ENCODE assay signal across 11 mouse cellular contexts in the genomic region with DNA sequence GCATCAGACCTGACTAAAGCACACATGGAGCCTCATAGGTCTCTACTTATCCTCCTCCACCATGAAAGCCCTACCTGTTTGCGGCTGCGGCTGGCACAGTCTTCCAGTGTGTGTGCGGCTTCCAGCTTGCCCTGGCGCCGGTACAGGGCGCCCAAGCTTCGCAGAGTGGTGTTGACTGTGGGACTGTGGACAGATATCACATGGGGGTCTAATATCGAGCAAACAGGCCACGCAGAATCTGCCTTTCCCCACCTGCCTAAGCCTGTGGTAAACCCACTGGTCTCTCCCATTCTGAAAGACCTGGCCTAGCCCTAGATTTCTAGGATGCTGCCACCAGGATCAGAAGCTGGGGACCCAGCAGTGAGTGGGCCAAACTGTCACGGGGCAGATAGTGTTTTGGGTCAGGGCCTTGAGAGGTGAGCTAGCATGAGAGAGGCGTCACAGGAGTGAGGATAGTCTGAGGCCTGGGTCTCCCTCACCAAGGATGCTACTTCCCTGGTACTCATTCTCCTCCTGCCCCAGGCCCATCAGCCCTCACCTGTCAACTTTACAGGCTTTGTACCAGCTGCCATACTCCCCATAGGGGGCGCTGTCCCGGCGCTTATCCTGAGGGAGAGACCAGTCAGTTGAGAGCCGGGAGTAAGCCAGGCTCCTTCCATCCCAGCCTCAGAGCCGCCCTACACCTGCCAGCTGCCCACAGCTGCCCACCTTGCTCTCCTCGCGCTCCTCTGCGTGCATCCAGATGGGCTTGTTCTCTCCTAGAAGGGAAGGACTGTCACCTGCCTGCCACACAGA. TPM values are rescaled to one million over a fixed set of nuclear protein-coding genes. Genes with fewer than 3 reads are reported as not detected.
A peak's percentile ranks its signal among the peaks of the same experiment; 100 is the strongest.
DNase-seq lines count a peak whose midpoint lies in the region; ATAC-seq and TF ChIP-seq lines count a peak whose summit lies in the region.
"Had no signal": no experiment of that assay in that cellular context is flagged by ENCODE, and none has a peak within 500 bp of the region (broad histone marks: within the 10 kb centered on the region; RNA-seq: fewer than 3 reads in every experiment).

No protein-coding gene starts in this region.

- H3K9me3 ChIP-seq in hindbrain, embryonic 11.5 days (ENCODE audit: control insufficient read depth, low read length) = no peaks in the 10 kb centered on the region
- H3K9me3 ChIP-seq in hindbrain, embryonic 16.5 days (ENCODE audit: control insufficient read depth, low read length) = no peaks in the 10 kb centered on the region
- H3K9me3 ChIP-seq in forebrain, embryonic 11.5 days (ENCODE audit: control insufficient read depth, low read length) = no peaks in the 10 kb centered on the region
- H3K9me3 ChIP-seq: midbrain, embryonic 12.5 days; stomach, embryonic 15.5 days had no signal

- no peak for TF ChIP-seq POLR2A in testis, adult 2 months (IDR thresholded peaks at IDR 0.05; ENCODE audit: control insufficient read depth, low read depth, low read length)

- intact Hi-C loops in heart, postnatal 14 days (cut with DNase I) = no loop called here

- no peak overlapping the region for H3K9ac ChIP-seq in hindbrain, embryonic 11.5 days (ENCODE audit: low read depth, low read length)
- no peak overlapping the region for H3K9ac ChIP-seq in hindbrain, embryonic 16.5 days (ENCODE audit: low read depth, low read length)
- no peak overlapping the region for H3K9ac ChIP-seq in forebrain, embryonic 11.5 days (ENCODE audit: low read length)
- H3K9ac ChIP-seq: midbrain, embryonic 12.5 days; stomach, embryonic 15.5 days had no signal

- H3K27ac ChIP-seq in hindbrain, embryonic 11.5 days (ENCODE audit: low read depth, low read length) = no peak overlapping the region
- no peak overlapping the region for H3K27ac ChIP-seq in hindbrain, embryonic 16.5 days (ENCODE audit: low read depth, low read length)
- H3K27ac ChIP-seq in testis, adult 2 months (ENCODE audit: control insufficient read depth, insufficient read depth, low read depth, low read length) = no peak overlapping the region
- no peak overlapping the region for H3K27ac ChIP-seq in forebrain, embryonic 11.5 days (ENCODE audit: low read depth, low read length)
- H3K27ac ChIP-seq: midbrain, embryonic 12.5 days had no signal

- TF ChIP-seq CTCF in testis, adult 2 months (IDR thresholded peaks at IDR 0.05; ENCODE audit: control insufficient read depth, insufficient read depth, insufficient replicate concordance, low read depth, low read length) = no peak

- no peak for ATAC-seq in hindbrain, embryonic 11.5 days (ENCODE audit: low FRiP score)
- no peak for ATAC-seq in hindbrain, embryonic 16.5 days
- ATAC-seq in forebrain, embryonic 11.5 days (replicated peaks; ENCODE audit: low FRiP score) = no peak
- ATAC-seq: forebrain, embryonic 14.5 days had no signal

- no peaks in the 10 kb centered on the region for H3K27me3 ChIP-seq in hindbrain, embryonic 11.5 days (ENCODE audit: control insufficient read depth, insufficient read depth, low read length)
- H3K27me3 ChIP-seq in hindbrain, embryonic 16.5 days (replicated peaks; ENCODE audit: control insufficient read depth, insufficient read depth, low read length) = no peaks in the 10 kb centered on the region
- no peaks in the 10 kb centered on the region for H3K27me3 ChIP-seq in testis, adult 2 months (ENCODE audit: control insufficient read depth, insufficient read depth, low read length)
- no peaks in the 10 kb centered on the region for H3K27me3 ChIP-seq in splenic B cell, adult 2 months (ENCODE audit: control insufficient read depth, insufficient read depth, low read length, poor library complexity, severe bottlenecking)
- no peaks in the 10 kb centered on the region for H3K27me3 ChIP-seq in forebrain, embryonic 11.5 days (ENCODE audit: control insufficient read depth, insufficient read depth, low read length)
- H3K27me3 ChIP-seq: midbrain, embryonic 12.5 days; stomach, embryonic 15.5 days had no signal

- H3K36me3 ChIP-seq in hindbrain, embryonic 11.5 days (ENCODE audit: control insufficient read depth, insufficient read depth, low read length) = peaks cover 6% of the 10 kb centered on the region
- H3K36me3 ChIP-seq in hindbrain, embryonic 16.5 days (ENCODE audit: control insufficient read depth, insufficient read depth, low read length) = peaks cover 50% of the 10 kb centered on the region
- H3K36me3 ChIP-seq in testis, adult 2 months (ENCODE audit: control insufficient read depth, insufficient read depth, low read length) = peaks cover 6% of the 10 kb centered on the region
- H3K36me3 ChIP-seq in splenic B cell, adult 2 months (ENCODE audit: control insufficient read depth, insufficient read depth, low read length, poor library complexity, severe bottlenecking) = peaks cover 1% of the 10 kb centered on the region
- peaks cover 4% of the 10 kb centered on the region; the same call in 1 of the 2 replicates for H3K36me3 ChIP-seq in forebrain, embryonic 11.5 days (ENCODE audit: control insufficient read depth, insufficient read depth, low read length)

- no peak overlapping the region for H3K4me3 ChIP-seq in hindbrain, embryonic 11.5 days (ENCODE audit: low read depth, low read length)
- no peak overlapping the region for H3K4me3 ChIP-seq in hindbrain, embryonic 16.5 days (ENCODE audit: low read length)
- peak overlapping the region; percentile 24; the same call in 1 of the 2 replicates for H3K4me3 ChIP-seq in testis, adult 2 months (ENCODE audit: control insufficient read depth, low read depth, low read length)
- no peak overlapping the region for H3K4me3 ChIP-seq in forebrain, embryonic 11.5 days (ENCODE audit: low read depth, low read length)
- H3K4me3 ChIP-seq: midbrain, embryonic 12.5 days; stomach, embryonic 15.5 days had no signal

- peak; percentile 58 for DNase-seq in hindbrain, embryonic 11.5 days (ENCODE audit: low spot score)
- DNase-seq in testis, postnatal 14 days (ENCODE audit: low spot score) = no peak
- DNase-seq in cerebellum, postnatal 10 days = peak; percentile 64 to 78
- DNase-seq in splenic B cell, adult 2 months (ENCODE audit: low read depth, low spot score) = peak; percentile 41
- DNase-seq in forebrain, embryonic 11.5 days (ENCODE audit: low spot score) = no peak
- no peak for DNase-seq in heart, postnatal 14 days

- WGBS in hindbrain, embryonic 11.5 days = 74% methylated on average over 18 of the region's 19 CpGs
- WGBS in hindbrain, embryonic 16.5 days = 70% methylated on average over 19 of the region's 19 CpGs
- WGBS in forebrain, embryonic 11.5 days = 75% methylated on average over 19 of the region's 19 CpGs

- H3K4me2 ChIP-seq in hindbrain, embryonic 11.5 days (replicated peaks; ENCODE audit: low read depth, low read length) = no peak overlapping the region
- no peak overlapping the region for H3K4me2 ChIP-seq in hindbrain, embryonic 16.5 days (ENCODE audit: low read length)
- H3K4me2 ChIP-seq in forebrain, embryonic 11.5 days (ENCODE audit: low read depth, low read length, severe bottlenecking) = no peak overlapping the region
- H3K4me2 ChIP-seq: midbrain, embryonic 12.5 days; stomach, embryonic 15.5 days had no signal

- H3K4me1 ChIP-seq in hindbrain, embryonic 11.5 days (replicated peaks; ENCODE audit: control insufficient read depth, insufficient read depth, low read length) = peaks cover 6% of the 10 kb centered on the region
- peaks cover 8% of the 10 kb centered on the region for H3K4me1 ChIP-seq in hindbrain, embryonic 16.5 days (ENCODE audit: control insufficient read depth, insufficient read depth, low read depth, low read length)
- peaks cover 16% of the 10 kb centered on the region for H3K4me1 ChIP-seq in testis, adult 2 months (ENCODE audit: control insufficient read depth, insufficient read depth, low read length)
- peaks cover 9% of the 10 kb centered on the region for H3K4me1 ChIP-seq in forebrain, embryonic 11.5 days (replicated peaks; ENCODE audit: control insufficient read depth, insufficient read depth, low read length)

RNA-seq across cellular contexts. Expression of gene Rab1b, which starts 3.0 kb away (rescaled TPM):
- 217 and 230 TPM in 2 replicates for polyA plus RNA-seq in hindbrain, embryonic 11.5 days (2014; fragmentation: Nextera tagmentation; extraction: Ambion mirVana)
- 230 and 231 TPM in 2 replicates for polyA plus RNA-seq in hindbrain, embryonic 16.5 days (2015; fragmentation: Nextera tagmentation; extraction: Ambion mirVana)
- polyA plus RNA-seq in testis, adult 2 months (2012; rRNA removed) = 113 and 124 TPM in 2 replicates
- 250 and 262 TPM in 2 replicates for polyA plus RNA-seq in forebrain, embryonic 11.5 days (2014; fragmentation: Nextera tagmentation; extraction: Ambion mirVana)
- 100 to 1,000 TPM; 187 to 192 TPM for total RNA-seq in heart, postnatal 14 days (2021)

RNA-seq across cellular contexts. Expression of gene Klc2, which starts 8.5 kb away (rescaled TPM):
- 34.6 and 36.5 TPM in 2 replicates for polyA plus RNA-seq in hindbrain, embryonic 11.5 days (2014; fragmentation: Nextera tagmentation; extraction: Ambion mirVana)
- polyA plus RNA-seq in hindbrain, embryonic 16.5 days (2015; fragmentation: Nextera tagmentation; extraction: Ambion mirVana) = 85.6 and 87.8 TPM in 2 replicates
- 92.7 and 92.9 TPM in 2 replicates for polyA plus RNA-seq in testis, adult 2 months (2012; rRNA removed)
- polyA plus RNA-seq in forebrain, embryonic 11.5 days (2014; fragmentation: Nextera tagmentation; extraction: Ambion mirVana) = 35.3 and 38.5 TPM in 2 replicates
- total RNA-seq in heart, postnatal 14 days (2021) = 10 to 100 TPM; 41.3 to 44.8 TPM

RNA-seq across cellular contexts. Expression of gene Cnih2, which starts 11.5 kb away (rescaled TPM):
- 126 and 128 TPM in 2 replicates for polyA plus RNA-seq in hindbrain, embryonic 11.5 days (2014; fragmentation: Nextera tagmentation; extraction: Ambion mirVana)
- polyA plus RNA-seq in hindbrain, embryonic 16.5 days (2015; fragmentation: Nextera tagmentation; extraction: Ambion mirVana) = 361 and 364 TPM in 2 replicates
- polyA plus RNA-seq in testis, adult 2 months (2012; rRNA removed) = 42.8 and 43.5 TPM in 2 replicates
- polyA plus RNA-seq in forebrain, embryonic 11.5 days (2014; fragmentation: Nextera tagmentation; extraction: Ambion mirVana) = 93.2 and 112 TPM in 2 replicates
- under 1 TPM in 1 of 2 experiments, not detected in 1; 0.63 TPM for total RNA-seq in heart, postnatal 14 days (2021)

RNA-seq across cellular contexts. Expression of gene Yif1a, which starts 21.5 kb away (rescaled TPM):
- polyA plus RNA-seq in hindbrain, embryonic 11.5 days (2014; fragmentation: Nextera tagmentation; extraction: Ambion mirVana) = 75.6 and 81.3 TPM in 2 replicates
- polyA plus RNA-seq in hindbrain, embryonic 16.5 days (2015; fragmentation: Nextera tagmentation; extraction: Ambion mirVana) = 60.7 and 65.8 TPM in 2 replicates
- polyA plus RNA-seq in testis, adult 2 months (2012; rRNA removed) = 134 and 144 TPM in 2 replicates
- polyA plus RNA-seq in forebrain, embryonic 11.5 days (2014; fragmentation: Nextera tagmentation; extraction: Ambion mirVana) = 69.5 and 75.8 TPM in 2 replicates
- total RNA-seq in heart, postnatal 14 days (2021) = 10 to 100 TPM; 70.4 to 70.8 TPM

RNA-seq across cellular contexts. Expression of gene Tmem151a, which starts 24.5 kb away (rescaled TPM):
- polyA plus RNA-seq in hindbrain, embryonic 11.5 days (2014; fragmentation: Nextera tagmentation; extraction: Ambion mirVana) = 1.6 and 1.8 TPM in 2 replicates
- polyA plus RNA-seq in hindbrain, embryonic 16.5 days (2015; fragmentation: Nextera tagmentation; extraction: Ambion mirVana) = 38.5 and 49.0 TPM in 2 replicates
- 22.5 and 22.6 TPM in 2 replicates for polyA plus RNA-seq in testis, adult 2 months (2012; rRNA removed)
- 1.2 and 1.8 TPM in 2 replicates for polyA plus RNA-seq in forebrain, embryonic 11.5 days (2014; fragmentation: Nextera tagmentation; extraction: Ambion mirVana)
- 1 to 10 TPM; 2.7 to 2.8 TPM for total RNA-seq in heart, postnatal 14 days (2021)

Comparison
In these comparisons a context has a peak if more than half of its experiments do, and no peak if none do; other contexts are left out.
1. DNase-seq: peak in hindbrain, embryonic 11.5 days (single experiment), cerebellum, postnatal 10 days (2 of 2) and splenic B cell, adult 2 months (single experiment); none in testis, postnatal 14 days (single experiment), forebrain, embryonic 11.5 days (single experiment) and heart, postnatal 14 days (0 of 2).